Mouse (Mus musculus): Measurements from ENCODE around the gene Ifi211.

DNA sequence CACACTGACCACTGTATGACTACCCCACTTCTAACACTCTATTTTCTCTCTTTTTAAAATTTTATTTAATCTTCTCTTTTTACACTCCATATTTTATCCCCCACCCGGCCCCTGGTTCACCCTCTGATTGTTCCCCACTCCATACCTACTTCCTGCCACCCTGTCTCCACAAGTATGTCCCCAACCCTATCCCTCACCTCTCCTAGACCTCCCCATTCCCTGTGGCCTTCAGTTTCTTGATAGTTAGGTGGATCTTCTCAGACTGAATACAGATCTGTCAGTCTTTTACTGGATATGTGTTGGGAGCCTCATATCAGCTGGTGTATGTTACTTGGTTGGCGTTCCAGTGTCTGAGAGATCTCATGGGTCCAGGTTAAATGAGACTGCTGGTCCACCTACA is 1.7 kb upstream of the Ifi211 start:
- TF ChIP-seq CTCF (IDR thresholded peaks at IDR 0.05; ENCODE audit: low read depth) (no peak), EP300 (IDR thresholded peaks at IDR 0.05; ENCODE audit: low read depth) (no peak)
